Mouse (Mus musculus) midbrain, embryonic 14.5 days (tissue): ENCODE data around the gene Mthfd1. TPM values are rescaled to one million over a fixed set of nuclear protein-coding genes. Genes with fewer than 3 reads are reported as not detected.

Source experiments
- ATAC-seq: fragments of 200-750 bp; cut with Nextera tagmentation; 2 replicates; pipeline ENCODE4 v1.8.0; 2017; ENCODE audit warnings: moderate number of reproducible peaks, moderate library complexity; ENCODE audit not compliant: low FRiP score, low TSS enrichment
- DNase-seq: peaks from one replicate; pipeline ENCODE4 v3.0.0-alpha.2; 2015
- H3K27ac ChIP-seq: fragments of 300-500 bp; sonication (generic); replicated peaks from 2 replicates; pipeline ENCODE4 v1.5.1; 2014; ENCODE audit warnings: mild to moderate bottlenecking, low read depth, low read length, moderate library complexity
- H3K27me3 ChIP-seq: fragments of 300-500 bp; sonication (generic); 2 replicates; pipeline ENCODE4 v1.6.1; 2014; ENCODE audit warnings: low read length, control low read depth, mixed read lengths; ENCODE audit not compliant: control insufficient read depth, insufficient read depth
- H3K36me3 ChIP-seq: fragments of 300-500 bp; sonication (generic); 2 replicates; pipeline ENCODE4 v1.6.1; 2014; ENCODE audit warnings: low read length, control low read depth; ENCODE audit not compliant: control insufficient read depth, insufficient read depth
- H3K4me1 ChIP-seq: fragments of 300-500 bp; sonication (generic); 2 replicates; pipeline ENCODE4 v1.6.1; 2014; ENCODE audit warnings: mild to moderate bottlenecking, antibody characterized with exemption, low read length, control low read depth; ENCODE audit not compliant: control insufficient read depth, insufficient read depth
- H3K4me2 ChIP-seq: fragments of 300-500 bp; sonication (generic); 2 replicates; pipeline ENCODE4 v1.6.1; 2014; ENCODE audit warnings: mild to moderate bottlenecking, low read length, moderate library complexity
- H3K4me3 ChIP-seq: fragments of 300-500 bp; sonication (generic); replicated peaks from 2 replicates; pipeline ENCODE4 v1.5.1; 2014; ENCODE audit warnings: low read depth, low read length
- H3K9ac ChIP-seq: fragments of 300-500 bp; sonication (generic); replicated peaks from 2 replicates; pipeline ENCODE4 v1.6.1; 2014; ENCODE audit warnings: mild to moderate bottlenecking, low read length, moderate library complexity
- H3K9me3 ChIP-seq: fragments of 300-500 bp; sonication (generic); 2 replicates; pipeline ENCODE4 v1.6.1; 2016; ENCODE audit warnings: low read length, control low read depth, mixed read lengths; ENCODE audit not compliant: control insufficient read depth
- WGBS: fragments of 180-500 bp; shearing (Covaris S2); extraction: QIAGEN DNeasy Blood & Tissue Kit; methylation state at CpG from one replicate; pipeline ENCODE4 v1.1.7; 2014; 5-methylcytosine and 5-hydroxymethylcytosine counted together
- polyA plus RNA-seq: library from polyadenylated mRNA; unstranded; fragments of >200 nt; fragmentation: Nextera tagmentation; extraction: Ambion mirVana; gene quantifications from 2 replicates; pipeline ENCODE4 v1.2.1, GENCODE M21; 2014

The Mthfd1 gene
- polyA plus RNA-seq, 1 experiment from 2014 or later = 35.1 TPM

DNA sequence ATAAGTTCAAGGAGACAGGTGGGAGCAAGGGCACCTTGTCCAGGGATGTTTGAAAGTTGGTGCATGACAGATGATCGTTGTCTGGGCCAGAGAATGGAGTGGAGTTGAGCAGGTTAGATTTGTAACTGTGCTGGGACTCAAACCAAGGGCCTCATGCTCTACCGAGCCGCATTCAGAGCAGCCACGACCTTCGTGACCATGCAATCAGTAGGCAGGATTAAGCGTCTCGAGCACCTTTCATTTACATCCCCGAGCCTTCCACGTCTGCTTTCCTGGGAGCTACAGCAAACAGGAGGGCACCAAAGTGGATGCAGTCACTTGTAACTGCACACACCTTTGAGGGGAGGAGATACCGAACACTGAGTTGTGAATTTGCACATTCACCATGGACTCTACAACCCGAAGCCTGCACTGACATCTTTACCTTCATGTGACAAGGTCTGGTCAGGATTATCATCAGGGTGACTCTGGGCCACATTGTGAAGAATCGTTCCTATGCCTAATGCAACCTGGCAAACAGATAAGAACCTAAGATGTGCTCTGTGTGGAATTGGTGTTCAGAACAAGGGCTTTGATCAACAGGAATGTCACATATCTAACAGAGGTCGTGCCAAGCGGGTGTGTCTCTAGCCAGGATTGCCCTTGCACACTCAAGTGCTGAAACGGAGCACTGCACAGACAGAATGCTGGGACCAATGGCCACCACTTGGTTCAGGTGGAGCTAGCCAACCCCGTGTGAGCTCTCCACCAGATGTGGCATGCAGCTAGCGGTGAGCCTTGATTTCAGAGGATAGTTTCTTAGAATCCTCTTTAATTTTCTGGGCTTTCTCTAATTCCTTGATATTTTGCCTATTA is 81.2 kb downstream of the Mthfd1 start:
- no peaks in the 10 kb centered on the region for H3K4me1 ChIP-seq
- no peak overlapping the region for H3K4me3 ChIP-seq
- no peaks in the 10 kb centered on the region for H3K9me3 ChIP-seq
- no peak overlapping the region for H3K9ac ChIP-seq
- no peak for DNase-seq
- no peaks in the 10 kb centered on the region for H3K36me3 ChIP-seq
- no peak for ATAC-seq
- H3K4me2 ChIP-seq = no peak overlapping the region
- H3K27ac ChIP-seq = no peak overlapping the region
- no peaks in the 10 kb centered on the region for H3K27me3 ChIP-seq
- WGBS = 79% methylated on average over 17 of the region's 17 CpGs

DNA sequence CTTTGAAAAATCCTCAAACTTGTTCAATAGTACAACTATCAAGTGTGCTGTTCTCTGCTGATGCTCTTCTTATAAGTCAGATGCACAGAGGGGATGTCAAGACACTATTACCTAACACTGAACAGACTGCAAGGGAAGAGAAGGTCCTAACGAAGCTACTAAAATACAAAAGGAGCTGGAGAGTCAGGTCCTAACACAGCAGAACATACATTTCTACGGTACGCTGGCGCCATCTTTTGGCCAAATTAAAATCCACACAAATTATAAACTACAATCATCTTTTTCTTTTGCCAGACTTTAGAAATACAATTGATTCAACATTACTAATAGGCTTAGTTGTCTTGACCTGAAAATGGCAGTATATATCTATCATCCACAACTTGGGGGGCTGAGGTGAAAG is 86.0 kb downstream of the Mthfd1 start:
- Histone ChIP-seq H3K27ac (no peak overlapping the region), H3K27me3 (no peaks in the 10 kb centered on the region), H3K4me1 (no peaks in the 10 kb centered on the region), H3K36me3 (0 out of 2 replicates have a peak, but pooled peaks cover 4% of the 10 kb centered on the region), H3K9me3 (no peaks in the 10 kb centered on the region), H3K9ac (no peak overlapping the region), H3K4me2 (no peak overlapping the region), H3K4me3 (no peak overlapping the region)
- 6% methylated on average over 4 of the region's 4 CpGs for WGBS
- DNase-seq (peak; percentile 87), ATAC-seq (no peak)

- ATAC-seq (no peak), DNase-seq (no peak)
- H3K9me3 ChIP-seq = no peaks in the 10 kb centered on the region
- no peak overlapping the region for H3K4me3 ChIP-seq
- peaks cover 31% of the 10 kb centered on the region for H3K36me3 ChIP-seq
- no peaks in the 10 kb centered on the region for H3K4me1 ChIP-seq
- H3K27me3 ChIP-seq = no peaks in the 10 kb centered on the region
- H3K4me2 ChIP-seq = no peak overlapping the region
- no peak overlapping the region for H3K9ac ChIP-seq
- H3K27ac ChIP-seq = no peak overlapping the region
- 84% methylated on average over 6 of the region's 6 CpGs for WGBS
Observed at GRCm38 (mm10) chr12:76345759-76346455, 90.8 kb downstream of the Mthfd1 start.

DNA sequence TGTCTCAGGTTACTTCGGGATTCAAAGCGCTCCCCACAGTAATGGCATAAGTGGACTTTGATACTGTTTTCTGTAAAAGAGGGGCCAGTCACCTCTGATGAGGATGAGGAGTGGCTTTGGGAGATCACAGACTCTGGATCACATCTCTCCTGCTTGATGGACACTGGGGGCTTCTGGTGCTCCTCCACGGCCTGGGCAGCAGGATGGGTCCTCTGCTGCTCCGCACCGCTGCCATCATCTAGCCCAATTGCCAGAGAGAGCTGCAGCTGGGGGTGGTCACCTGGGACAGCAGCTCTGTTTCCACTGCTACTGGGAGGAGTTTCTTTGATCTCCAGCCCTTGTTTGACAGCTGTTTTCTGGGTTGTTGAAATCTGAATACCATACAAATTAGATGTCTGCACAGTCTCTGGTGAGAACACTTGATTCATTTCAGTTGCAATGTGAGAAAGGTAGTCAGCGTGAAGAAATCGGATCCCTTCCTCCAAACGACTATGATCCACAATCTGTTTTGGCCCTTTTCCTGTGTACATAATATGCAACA is 94.7 kb downstream of the Mthfd1 start:
- ATAC-seq (no peak), DNase-seq (no peak)
- no peaks in the 10 kb centered on the region for H3K4me1 ChIP-seq
- H3K9ac ChIP-seq = no peak overlapping the region
- H3K27ac ChIP-seq = no peak overlapping the region
- H3K27me3 ChIP-seq = no peaks in the 10 kb centered on the region
- peaks cover 39% of the 10 kb centered on the region for H3K36me3 ChIP-seq
- WGBS = 77% methylated on average over 8 of the region's 8 CpGs
- no peak overlapping the region for H3K4me2 ChIP-seq
- no peak overlapping the region for H3K4me3 ChIP-seq
- H3K9me3 ChIP-seq = no peaks in the 10 kb centered on the region

DNA sequence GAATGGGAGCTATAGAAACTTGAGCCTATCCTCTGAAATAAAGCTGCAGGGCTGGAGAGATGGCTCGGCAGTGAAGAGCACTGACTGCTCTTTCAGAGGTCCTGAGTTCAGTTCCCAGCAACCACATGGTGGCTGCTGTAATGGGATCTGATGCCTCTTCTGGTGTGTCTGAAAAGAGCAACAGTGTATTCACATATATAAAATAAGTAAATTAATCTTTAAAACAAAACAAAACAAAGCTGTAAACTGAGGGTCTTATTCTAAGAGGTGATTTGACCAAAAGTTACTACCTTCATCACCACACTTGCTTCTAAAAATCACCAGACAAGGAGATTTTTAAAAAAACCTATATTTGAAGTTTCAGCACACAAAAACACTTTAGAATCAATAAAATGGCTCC is 105.8 kb downstream of the Mthfd1 start:
- Histone ChIP-seq H3K4me2 (no peak overlapping the region), H3K4me1 (no peaks in the 10 kb centered on the region), H3K4me3 (no peak overlapping the region), H3K27me3 (no peaks in the 10 kb centered on the region), H3K27ac (no peak overlapping the region), H3K36me3 (no peaks in the 10 kb centered on the region), H3K9ac (no peak overlapping the region), H3K9me3 (no peaks in the 10 kb centered on the region)
- no peak for DNase-seq
- ATAC-seq = no peak
- WGBS = 35% methylated on average over 1 of the region's 1 CpGs

DNA sequence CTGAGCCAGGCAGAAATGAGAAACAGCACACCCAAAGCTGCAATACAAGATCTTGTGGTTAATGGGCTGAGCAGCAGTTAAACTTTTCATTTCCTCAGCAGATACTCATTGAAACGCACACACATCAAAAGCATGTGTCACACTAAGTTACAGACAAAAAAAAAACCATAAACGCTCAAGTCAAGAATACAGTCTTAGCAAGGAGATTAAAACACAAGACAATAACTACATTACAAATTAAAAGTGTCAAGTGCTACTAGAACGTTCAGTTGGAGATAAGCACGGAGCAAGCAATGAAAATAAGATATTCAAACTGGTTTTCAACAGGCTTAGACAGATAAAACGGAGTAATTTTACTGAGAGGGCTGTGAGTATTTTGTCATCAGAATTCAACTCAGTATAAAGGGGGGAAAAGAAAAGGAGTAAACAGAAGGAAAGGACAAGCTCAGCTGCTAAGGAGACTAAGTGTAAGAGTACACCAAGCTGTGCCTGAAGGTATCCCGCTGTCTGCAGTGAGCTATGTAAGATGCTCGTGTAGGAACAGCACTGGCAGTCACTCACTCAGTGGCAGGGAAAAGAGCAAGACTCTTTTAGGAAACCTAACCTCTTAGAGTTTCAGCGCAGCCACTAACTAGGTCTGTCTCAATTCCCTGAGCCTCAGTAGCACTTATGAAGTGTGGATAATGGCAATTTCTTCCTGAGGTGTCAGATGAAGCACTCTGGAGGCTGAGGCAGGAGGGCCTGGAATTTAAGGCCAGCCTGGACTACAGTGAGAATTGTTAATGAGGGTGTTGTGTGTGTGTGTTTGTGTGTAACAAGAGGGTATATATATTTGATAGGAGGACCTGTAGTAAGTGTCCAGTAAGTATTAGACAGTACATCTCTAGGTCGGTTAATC is 106.6 kb downstream of the Mthfd1 start:
- H3K36me3 ChIP-seq = no peaks in the 10 kb centered on the region
- DNase-seq = no peak
- H3K27me3 ChIP-seq = no peaks in the 10 kb centered on the region
- H3K27ac ChIP-seq = no peak overlapping the region
- H3K4me2 ChIP-seq = no peak overlapping the region
- ATAC-seq = no peak
- no peak overlapping the region for H3K9ac ChIP-seq
- no peaks in the 10 kb centered on the region for H3K4me1 ChIP-seq
- H3K4me3 ChIP-seq = no peak overlapping the region
- no peaks in the 10 kb centered on the region for H3K9me3 ChIP-seq
- WGBS = 72% methylated on average over 9 of the region's 9 CpGs

- ATAC-seq = no peak
Observed at GRCm38 (mm10) chr12:76362303-76362676, 107.2 kb downstream of the Mthfd1 start.

GRCm38 (mm10) chr12:76366276-76366675 is 111.2 kb downstream of the Mthfd1 start:
- DNase-seq = no peak
- H3K4me2 ChIP-seq = no peak overlapping the region
- no peaks in the 10 kb centered on the region for H3K36me3 ChIP-seq
- no peaks in the 10 kb centered on the region for H3K9me3 ChIP-seq
- WGBS = 87% methylated on average over 3 of the region's 3 CpGs
- no peak overlapping the region for H3K27ac ChIP-seq
- no peak overlapping the region for H3K4me3 ChIP-seq
- ATAC-seq = no peak
- H3K27me3 ChIP-seq = no peaks in the 10 kb centered on the region
- H3K9ac ChIP-seq = no peak overlapping the region
- H3K4me1 ChIP-seq = peaks cover 15% of the 10 kb centered on the region

More at GRCm38 (mm10) chr12:76362303-76362676, 107.2 kb downstream of the Mthfd1 start:
- no peak for DNase-seq
- Histone ChIP-seq H3K4me3 (no peak overlapping the region), H3K27ac (no peak overlapping the region), H3K4me1 (peaks cover 3% of the 10 kb centered on the region), H3K36me3 (no peaks in the 10 kb centered on the region), H3K27me3 (no peaks in the 10 kb centered on the region), H3K4me2 (no peak overlapping the region), H3K9me3 (no peaks in the 10 kb centered on the region), H3K9ac (no peak overlapping the region)
- 88% methylated on average over 9 of the region's 9 CpGs for WGBS
